Mouse (Mus musculus): ENCODE data around the gene Olfr1151. TPM values are rescaled to one million over a fixed set of nuclear protein-coding genes. Genes with fewer than 3 reads are reported as not detected.

Gene Olfr1151
- polyA plus RNA-seq (2016; fragmentation: Nextera tagmentation; extraction: Ambion mirVana): not detected in 2 replicates

- Histone ChIP-seq H3K4me3 (no peak within 1 kb of the TSS), H3K27me3 (no peaks in the 10 kb centered on the region), H3K4me1 (no peaks in the 10 kb centered on the region), H3K27ac (no peak within 1 kb of the TSS), H3K36me3 (no peaks in the 10 kb centered on the region), H3K9me3 (no peaks in the 10 kb centered on the region), H3K4me2 (replicated peaks) (no peak within 1 kb of the TSS), H3K9ac (no peak within 1 kb of the TSS)
- ATAC-seq (ENCODE audit: insufficient number of reproducible peaks, insufficient read depth, low FRiP score, low TSS enrichment): no peak
- WGBS: 84% methylated on average over 1 of the region's 1 CpGs
These were observed at the start of gene Olfr1151 for GRCm38 (mm10) chr2:87855562-87855961. Olfr1151 (plus strand) TSS chr2:87855862.

GRCm38 (mm10) chr2:87809522-87809921 is 46.1 kb upstream of the Olfr1151 start, which contains the start of gene Olfr1145:
Olfr1145 (plus strand) TSS chr2:87809822.
- H3K4me3 ChIP-seq: no peak within 1 kb of the TSS
- H3K9me3 ChIP-seq: no peaks in the 10 kb centered on the region
- H3K9ac ChIP-seq: no peak within 1 kb of the TSS
- H3K4me2 ChIP-seq (replicated peaks): no peak within 1 kb of the TSS
- H3K36me3 ChIP-seq: no peaks in the 10 kb centered on the region
- WGBS: 77% methylated on average over 1 of the region's 1 CpGs
- no peaks in the 10 kb centered on the region for H3K27me3 ChIP-seq
- no peak for ATAC-seq (ENCODE audit: insufficient number of reproducible peaks, insufficient read depth, low FRiP score, low TSS enrichment)
- no peak within 1 kb of the TSS for H3K27ac ChIP-seq
- no peaks in the 10 kb centered on the region for H3K4me1 ChIP-seq

DNA sequence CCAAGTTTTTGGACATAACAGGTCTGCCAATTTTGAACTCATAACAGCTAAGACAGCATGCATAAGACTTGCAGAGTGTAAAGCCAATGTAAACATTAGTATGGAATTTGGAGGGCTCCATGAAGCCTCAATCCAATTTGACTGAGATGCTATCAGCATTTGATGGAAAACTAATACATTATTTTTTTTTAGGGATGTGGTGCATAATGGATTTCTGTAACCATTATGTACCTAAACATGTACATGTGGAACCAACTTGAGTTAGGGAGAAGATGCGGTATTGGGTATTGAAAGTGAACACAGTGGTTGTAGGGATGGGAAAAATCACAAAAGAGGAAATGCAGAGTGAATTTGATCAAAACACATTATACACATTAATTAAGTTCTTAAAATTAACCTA is 25.4 kb upstream of the Olfr1151 start, which contains the start of gene Olfr1148:
Gene Olfr1148 (plus strand): TSS at position 301 of the 400 bp plus-strand sequence.
- no peak within 1 kb of the TSS for H3K4me3 ChIP-seq
- ATAC-seq (ENCODE audit: insufficient number of reproducible peaks, insufficient read depth, low FRiP score, low TSS enrichment): no peak
- H3K4me1 ChIP-seq: no peaks in the 10 kb centered on the region
- H3K27me3 ChIP-seq: no peaks in the 10 kb centered on the region
- no peak within 1 kb of the TSS for H3K4me2 ChIP-seq (replicated peaks)
- no peak within 1 kb of the TSS for H3K9ac ChIP-seq
- H3K36me3 ChIP-seq: no peaks in the 10 kb centered on the region
- 86% methylated on average over 1 of the region's 1 CpGs for WGBS
- H3K9me3 ChIP-seq: no peaks in the 10 kb centered on the region
- no peak within 1 kb of the TSS for H3K27ac ChIP-seq

DNA sequence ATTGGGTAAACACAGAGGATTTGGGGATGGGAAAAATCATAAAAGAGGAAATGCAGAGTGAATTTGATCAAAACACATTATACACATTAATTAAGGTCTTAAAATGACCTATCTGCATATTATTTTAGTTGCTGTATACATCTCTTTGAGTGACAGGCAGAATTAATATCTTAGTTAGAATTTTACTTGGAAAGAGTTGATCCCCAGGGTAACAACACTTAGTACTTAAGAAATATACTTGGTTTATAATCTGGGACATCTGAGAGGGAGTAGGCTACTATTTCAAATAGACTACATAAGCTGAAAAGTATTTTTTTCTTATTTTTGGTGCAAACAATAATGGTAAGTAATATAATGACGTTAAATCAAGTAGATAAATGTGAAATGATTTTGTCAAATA is 12.0 kb upstream of the Olfr1151 start, which contains the start of gene Olfr1150-ps1:
Gene Olfr1150-ps1 (plus strand): TSS at position 301 of the 400 bp plus-strand sequence.
- ATAC-seq (ENCODE audit: insufficient number of reproducible peaks, insufficient read depth, low FRiP score, low TSS enrichment): no peak
- Histone ChIP-seq H3K36me3 (no peaks in the 10 kb centered on the region), H3K4me2 (replicated peaks) (no peak within 1 kb of the TSS), H3K9me3 (no peaks in the 10 kb centered on the region), H3K27me3 (no peaks in the 10 kb centered on the region), H3K4me1 (no peaks in the 10 kb centered on the region), H3K9ac (no peak within 1 kb of the TSS), H3K27ac (no peak within 1 kb of the TSS), H3K4me3 (no peak within 1 kb of the TSS)
- 79% methylated on average over 1 of the region's 1 CpGs for WGBS

DNA sequence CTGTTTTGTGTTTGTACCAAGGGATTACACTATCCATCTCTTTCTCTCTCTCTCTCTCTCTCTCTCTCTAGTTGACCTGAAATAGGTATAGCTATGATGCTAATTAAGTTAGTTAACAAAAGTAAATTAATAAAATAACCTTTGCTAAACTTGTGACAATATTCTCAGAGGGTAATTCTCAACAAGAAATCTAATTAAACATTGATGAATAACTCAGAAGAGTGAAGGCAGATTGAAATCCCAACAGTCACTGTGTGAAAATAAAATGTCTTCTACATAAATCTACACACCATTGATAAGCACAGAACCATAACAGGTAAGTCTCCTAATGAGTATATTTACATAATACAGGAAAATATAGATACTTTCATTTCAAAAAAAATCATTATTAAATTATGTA is 10.5 kb downstream of the Olfr1151 start, which contains the start of gene Olfr1152:
Gene Olfr1152 (plus strand): TSS at position 301 of the 400 bp plus-strand sequence.
- Histone ChIP-seq H3K9me3 (0 out of 2 replicates have a peak, but pooled peaks cover 3% of the 10 kb centered on the region), H3K4me3 (no peak within 1 kb of the TSS), H3K36me3 (no peaks in the 10 kb centered on the region), H3K27ac (no peak within 1 kb of the TSS), H3K4me1 (no peaks in the 10 kb centered on the region), H3K4me2 (replicated peaks) (no peak within 1 kb of the TSS), H3K9ac (no peak within 1 kb of the TSS), H3K27me3 (no peaks in the 10 kb centered on the region)
- ATAC-seq (ENCODE audit: insufficient number of reproducible peaks, insufficient read depth, low FRiP score, low TSS enrichment): no peak

DNA sequence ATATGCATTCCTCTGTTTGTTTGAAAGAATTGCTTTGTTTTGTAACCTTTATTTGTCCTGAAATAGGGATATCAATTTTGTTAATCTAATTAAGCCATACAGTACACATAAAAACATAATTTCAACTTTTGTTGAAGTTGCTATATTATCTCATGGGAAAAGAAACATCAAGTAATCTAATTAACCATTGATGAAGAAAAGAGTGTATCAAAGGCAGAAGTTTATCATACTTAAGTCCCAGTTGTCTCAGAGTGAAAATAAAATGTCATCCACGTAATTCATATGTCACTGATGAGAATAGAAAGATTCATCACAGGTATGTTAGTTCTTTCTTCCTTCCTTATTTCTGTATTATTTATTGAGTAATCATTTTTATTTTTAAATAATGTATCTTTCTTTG is 39.0 kb downstream of the Olfr1151 start, which contains the start of gene Olfr1153:
Gene Olfr1153 (plus strand): TSS at position 301 of the 400 bp plus-strand sequence.
- Histone ChIP-seq H3K4me1 (no peaks in the 10 kb centered on the region), H3K27ac (no peak within 1 kb of the TSS), H3K9ac (no peak within 1 kb of the TSS), H3K27me3 (no peaks in the 10 kb centered on the region), H3K4me3 (no peak within 1 kb of the TSS), H3K4me2 (replicated peaks) (no peak within 1 kb of the TSS), H3K9me3 (no peaks in the 10 kb centered on the region), H3K36me3 (no peaks in the 10 kb centered on the region)
- WGBS: 71% methylated on average over 1 of the region's 1 CpGs
- ATAC-seq (ENCODE audit: insufficient number of reproducible peaks, insufficient read depth, low FRiP score, low TSS enrichment): no peak

- Histone ChIP-seq H3K27me3 (no peaks in the 10 kb centered on the region), H3K4me3 (no peak within 1 kb of the TSS), H3K9me3 (no peaks in the 10 kb centered on the region), H3K27ac (no peak within 1 kb of the TSS), H3K4me1 (no peaks in the 10 kb centered on the region), H3K4me2 (replicated peaks) (no peak within 1 kb of the TSS), H3K9ac (no peak within 1 kb of the TSS), H3K36me3 (no peaks in the 10 kb centered on the region)
- ATAC-seq (ENCODE audit: insufficient number of reproducible peaks, insufficient read depth, low FRiP score, low TSS enrichment): no peak
- WGBS: 80% methylated on average over 1 of the region's 1 CpGs
These were observed 49.4 kb downstream of the Olfr1151 start, which contains the start of gene Olfr1154 for GRCm38 (mm10) chr2:87905066-87905465. Olfr1154 (minus strand) TSS chr2:87905166.

Other genes starting within 250 kb of the Olfr1151 start
- gene Olfr1130, start 249.7 kb upstream of the Olfr1151 start, polyA plus RNA-seq (2016; fragmentation: Nextera tagmentation; extraction: Ambion mirVana): not detected in 2 replicates
- not detected in 2 replicates for gene Olfr1131, start 228.8 kb upstream of the Olfr1151 start, polyA plus RNA-seq (2016; fragmentation: Nextera tagmentation; extraction: Ambion mirVana)
- gene Olfr1132, start 218.3 kb upstream of the Olfr1151 start, polyA plus RNA-seq (2016; fragmentation: Nextera tagmentation; extraction: Ambion mirVana): not detected in 2 replicates
- gene Olfr1133, start 208.5 kb upstream of the Olfr1151 start, polyA plus RNA-seq (2016; fragmentation: Nextera tagmentation; extraction: Ambion mirVana): not detected in 2 replicates
- gene Olfr1134, start 197.4 kb upstream of the Olfr1151 start, polyA plus RNA-seq (2016; fragmentation: Nextera tagmentation; extraction: Ambion mirVana): not detected in 2 replicates
- gene Olfr1135, start 182.2 kb upstream of the Olfr1151 start, polyA plus RNA-seq (2016; fragmentation: Nextera tagmentation; extraction: Ambion mirVana): not detected in 2 replicates
- not detected in 2 replicates for gene Olfr1136, start 161.9 kb upstream of the Olfr1151 start, polyA plus RNA-seq (2016; fragmentation: Nextera tagmentation; extraction: Ambion mirVana)
- not detected in 2 replicates for gene Olfr1137, start 142.7 kb upstream of the Olfr1151 start, polyA plus RNA-seq (2016; fragmentation: Nextera tagmentation; extraction: Ambion mirVana)
- gene Olfr1138, start 115.9 kb upstream of the Olfr1151 start, polyA plus RNA-seq (2016; fragmentation: Nextera tagmentation; extraction: Ambion mirVana): not detected in 2 replicates
- gene Olfr1140, start 112.1 kb upstream of the Olfr1151 start, polyA plus RNA-seq (2016; fragmentation: Nextera tagmentation; extraction: Ambion mirVana): not detected in 2 replicates
- gene Olfr1141, start 101.9 kb upstream of the Olfr1151 start, polyA plus RNA-seq (2016; fragmentation: Nextera tagmentation; extraction: Ambion mirVana): not detected in 2 replicates
- gene Olfr152, start 76.4 kb upstream of the Olfr1151 start, polyA plus RNA-seq (2016; fragmentation: Nextera tagmentation; extraction: Ambion mirVana): not detected in 2 replicates
- not detected in 2 replicates for gene Olfr1143, start 55.3 kb upstream of the Olfr1151 start, polyA plus RNA-seq (2016; fragmentation: Nextera tagmentation; extraction: Ambion mirVana)
- gene Olfr1145, start 46.0 kb upstream of the Olfr1151 start, polyA plus RNA-seq (2016; fragmentation: Nextera tagmentation; extraction: Ambion mirVana): not detected in 2 replicates
- gene Olfr1148, start 25.3 kb upstream of the Olfr1151 start, polyA plus RNA-seq (2016; fragmentation: Nextera tagmentation; extraction: Ambion mirVana): not detected in 2 replicates
- gene Olfr1150-ps1, start 11.9 kb upstream of the Olfr1151 start, polyA plus RNA-seq (2016; fragmentation: Nextera tagmentation; extraction: Ambion mirVana): not detected in 2 replicates
- gene Olfr1152, start 10.6 kb downstream of the Olfr1151 start, polyA plus RNA-seq (2016; fragmentation: Nextera tagmentation; extraction: Ambion mirVana): 0.03 TPM in 1 of 2 replicates, not detected in the other
- gene Olfr1153, start 39.1 kb downstream of the Olfr1151 start, polyA plus RNA-seq (2016; fragmentation: Nextera tagmentation; extraction: Ambion mirVana): not detected in 2 replicates
- gene Olfr1154, start 49.3 kb downstream of the Olfr1151 start, polyA plus RNA-seq (2016; fragmentation: Nextera tagmentation; extraction: Ambion mirVana): not detected in 2 replicates
- gene Olfr1155, start 89.3 kb downstream of the Olfr1151 start, polyA plus RNA-seq (2016; fragmentation: Nextera tagmentation; extraction: Ambion mirVana): not detected in 2 replicates
- not detected in 2 replicates for gene Olfr1156, start 97.2 kb downstream of the Olfr1151 start, polyA plus RNA-seq (2016; fragmentation: Nextera tagmentation; extraction: Ambion mirVana)
- gene Olfr1157, start 112.4 kb downstream of the Olfr1151 start, polyA plus RNA-seq (2016; fragmentation: Nextera tagmentation; extraction: Ambion mirVana): not detected in 2 replicates
- not detected in 2 replicates for gene Olfr74, start 118.8 kb downstream of the Olfr1151 start, polyA plus RNA-seq (2016; fragmentation: Nextera tagmentation; extraction: Ambion mirVana)
- gene Olfr1158, start 134.3 kb downstream of the Olfr1151 start, polyA plus RNA-seq (2016; fragmentation: Nextera tagmentation; extraction: Ambion mirVana): not detected in 2 replicates
- gene Olfr1160, start 152.4 kb downstream of the Olfr1151 start, polyA plus RNA-seq (2016; fragmentation: Nextera tagmentation; extraction: Ambion mirVana): not detected in 2 replicates
- not detected in 2 replicates for gene Olfr1161, start 166.9 kb downstream of the Olfr1151 start, polyA plus RNA-seq (2016; fragmentation: Nextera tagmentation; extraction: Ambion mirVana)
- gene Olfr73, start 181.8 kb downstream of the Olfr1151 start, polyA plus RNA-seq (2016; fragmentation: Nextera tagmentation; extraction: Ambion mirVana): not detected in 2 replicates
- gene Olfr1162, start 195.3 kb downstream of the Olfr1151 start, polyA plus RNA-seq (2016; fragmentation: Nextera tagmentation; extraction: Ambion mirVana): not detected in 2 replicates
- not detected in 2 replicates for gene Olfr1163, start 216.0 kb downstream of the Olfr1151 start, polyA plus RNA-seq (2016; fragmentation: Nextera tagmentation; extraction: Ambion mirVana)
- not detected in 2 replicates for gene Olfr1164, start 238.1 kb downstream of the Olfr1151 start, polyA plus RNA-seq (2016; fragmentation: Nextera tagmentation; extraction: Ambion mirVana)

Measured in embryonic facial prominence, embryonic 12.5 days (tissue).